Mouse (Mus musculus) midbrain, embryonic 11.5 days (tissue): ENCODE measurements around the gene Aipl1. TPM values are rescaled to one million over a fixed set of nuclear protein-coding genes. Genes with fewer than 3 reads are reported as not detected.

ENCODE experiments used
- ATAC-seq: fragments of 200-750 bp; cut with Nextera tagmentation; 2 replicates; pipeline ENCODE4 v1.8.0; 2017; ENCODE audit warnings: moderate TSS enrichment, moderate library complexity; ENCODE audit not compliant: low FRiP score
- DNase-seq: peaks from one replicate; pipeline ENCODE4 v3.0.0; 2015; ENCODE audit warnings: low spot score; ENCODE audit errors: missing footprints
- H3K27ac ChIP-seq: fragments of 300-500 bp; sonication (generic); 2 replicates; pipeline ENCODE4 v1.5.1; 2014; ENCODE audit warnings: low read depth, low read length
- H3K27me3 ChIP-seq: fragments of 300-500 bp; sonication (generic); 2 replicates; pipeline ENCODE4 v1.6.1; 2014; ENCODE audit warnings: mild to moderate bottlenecking, low read length, moderate library complexity, mixed read lengths; ENCODE audit not compliant: control insufficient read depth, insufficient read depth
- H3K36me3 ChIP-seq: fragments of 300-500 bp; sonication (generic); 2 replicates; pipeline ENCODE4 v1.6.1; 2014; ENCODE audit warnings: mild to moderate bottlenecking, low read length, moderate library complexity, mixed read lengths; ENCODE audit not compliant: control insufficient read depth, insufficient read depth
- H3K4me1 ChIP-seq: fragments of 300-500 bp; sonication (generic); 2 replicates; pipeline ENCODE4 v1.6.1; 2014; ENCODE audit warnings: low read length; ENCODE audit not compliant: control insufficient read depth, insufficient read depth
- H3K4me2 ChIP-seq: fragments of 300-500 bp; sonication (generic); 2 replicates; pipeline ENCODE4 v1.6.1; 2014; ENCODE audit warnings: mild to moderate bottlenecking, moderate library complexity
- H3K4me3 ChIP-seq: fragments of 300-500 bp; sonication (generic); 2 replicates; pipeline ENCODE4 v1.5.1; 2014; ENCODE audit warnings: low read depth, low read length
- H3K9ac ChIP-seq: fragments of 300-500 bp; sonication (generic); 2 replicates; pipeline ENCODE4 v1.6.1; 2014; ENCODE audit warnings: low read length
- H3K9me3 ChIP-seq: fragments of 300-500 bp; sonication (generic); 2 replicates; pipeline ENCODE4 v1.6.1; 2016; ENCODE audit warnings: low read length; ENCODE audit not compliant: control insufficient read depth
- WGBS: fragments of 180-500 bp; shearing (Covaris S2); extraction: QIAGEN DNeasy Blood & Tissue Kit; methylation state at CpG from one replicate; pipeline ENCODE4 v1.1.7; 2014; 5-methylcytosine and 5-hydroxymethylcytosine counted together
- polyA plus RNA-seq: library from polyadenylated mRNA; unstranded; fragments of >200 nt; fragmentation: Nextera tagmentation; extraction: Ambion mirVana; gene quantifications from 2 replicates; pipeline ENCODE4 v1.2.1, GENCODE M21; 2014

The Aipl1 gene
- polyA plus RNA-seq, 1 experiment from 2014 or later, result 0.44 TPM

GRCm38 (mm10) chr11:72029143-72029542 is 8.2 kb downstream of the Aipl1 start:
- Histone ChIP-seq H3K27me3 (peaks cover 2% of the 10 kb centered on the region; the same call in 1 of the 2 replicates), H3K36me3 (no peaks in the 10 kb centered on the region), H3K4me2 (no peak overlapping the region), H3K9ac (no peak overlapping the region), H3K27ac (no peak overlapping the region), H3K9me3 (no peaks in the 10 kb centered on the region), H3K4me3 (no peak overlapping the region), H3K4me1 (no peaks in the 10 kb centered on the region)
- ATAC-seq (peak; percentile 47; the same call in 1 of the 2 replicates), DNase-seq (peak; percentile 91)
- 22% methylated on average over 23 of the region's 23 CpGs for WGBS

GRCm38 (mm10) chr11:72027836-72028235 is 9.5 kb downstream of the Aipl1 start:
- DNase-seq (no peak), ATAC-seq (no peak)
- no peaks in the 10 kb centered on the region for H3K36me3 ChIP-seq
- 78% methylated on average over 9 of the region's 9 CpGs for WGBS
- H3K4me1 ChIP-seq, result no peaks in the 10 kb centered on the region
- no peak overlapping the region for H3K9ac ChIP-seq
- peaks cover 2% of the 10 kb centered on the region; the same call in 1 of the 2 replicates for H3K27me3 ChIP-seq
- H3K4me3 ChIP-seq, result no peak overlapping the region
- no peaks in the 10 kb centered on the region for H3K9me3 ChIP-seq
- H3K27ac ChIP-seq, result no peak overlapping the region
- H3K4me2 ChIP-seq, result no peak overlapping the region

GRCm38 (mm10) chr11:72026516-72026915 is 10.8 kb downstream of the Aipl1 start:
- Histone ChIP-seq H3K4me2 (no peak overlapping the region), H3K4me3 (no peak overlapping the region), H3K9ac (no peak overlapping the region), H3K36me3 (no peaks in the 10 kb centered on the region), H3K9me3 (no peaks in the 10 kb centered on the region), H3K27ac (no peak overlapping the region), H3K4me1 (no peaks in the 10 kb centered on the region), H3K27me3 (peaks cover 2% of the 10 kb centered on the region; the same call in 1 of the 2 replicates)
- WGBS, result 94% methylated on average over 9 of the region's 9 CpGs
- no peak for DNase-seq
- no peak for ATAC-seq

GRCm38 (mm10) chr11:72025843-72026242 is 11.5 kb downstream of the Aipl1 start:
- Histone ChIP-seq H3K27ac (no peak overlapping the region), H3K4me1 (no peaks in the 10 kb centered on the region), H3K9me3 (no peaks in the 10 kb centered on the region), H3K4me2 (no peak overlapping the region), H3K4me3 (no peak overlapping the region), H3K36me3 (no peaks in the 10 kb centered on the region), H3K9ac (no peak overlapping the region), H3K27me3 (peaks cover 2% of the 10 kb centered on the region; the same call in 1 of the 2 replicates)
- 41% methylated on average over 5 of the region's 5 CpGs for WGBS
- DNase-seq, result peak; percentile 90
- ATAC-seq, result no peak

- no peak overlapping the region for H3K4me2 ChIP-seq
- no peak overlapping the region for H3K27ac ChIP-seq
- no peaks in the 10 kb centered on the region for H3K36me3 ChIP-seq
- peak; percentile 91 for DNase-seq
- H3K27me3 ChIP-seq, result no peaks in the 10 kb centered on the region; the same call in 1 of the 2 replicates
- H3K4me3 ChIP-seq, result no peak overlapping the region
- 30% methylated on average over 5 of the region's 5 CpGs for whole genome bisulfite sequencing
- H3K9ac ChIP-seq, result no peak overlapping the region
- H3K4me1 ChIP-seq, result no peaks in the 10 kb centered on the region
- ATAC-seq, result peak; percentile 52
- no peaks in the 10 kb centered on the region for H3K9me3 ChIP-seq
Observed at GRCm38 (mm10) chr11:72024193-72024781, 13.0 kb downstream of the Aipl1 start.

- H3K27me3 ChIP-seq, result no peaks in the 10 kb centered on the region; the same call in 1 of the 2 replicates
- no peak overlapping the region for H3K4me2 ChIP-seq
- DNase-seq (no peak), ATAC-seq (no peak)
- no peaks in the 10 kb centered on the region for H3K36me3 ChIP-seq
- no peak overlapping the region for H3K27ac ChIP-seq
- H3K9ac ChIP-seq, result no peak overlapping the region
- no peaks in the 10 kb centered on the region for H3K9me3 ChIP-seq
- no peaks in the 10 kb centered on the region for H3K4me1 ChIP-seq
- WGBS, result 57% methylated on average over 9 of the region's 10 CpGs
- no peak overlapping the region for H3K4me3 ChIP-seq
Observed at GRCm38 (mm10) chr11:72023581-72023980, 13.7 kb downstream of the Aipl1 start.

- ATAC-seq, result no peak
- 86% methylated on average over 6 of the region's 6 CpGs for WGBS
- no peaks in the 10 kb centered on the region for H3K4me1 ChIP-seq
- DNase-seq, result no peak
- no peaks in the 10 kb centered on the region for H3K36me3 ChIP-seq
- H3K4me3 ChIP-seq, result no peak overlapping the region
- no peak overlapping the region for H3K4me2 ChIP-seq
- no peak overlapping the region for H3K9ac ChIP-seq
- H3K9me3 ChIP-seq, result no peaks in the 10 kb centered on the region
- H3K27me3 ChIP-seq, result no peaks in the 10 kb centered on the region; the same call in 1 of the 2 replicates
- no peak overlapping the region for H3K27ac ChIP-seq
Observed at GRCm38 (mm10) chr11:72022827-72023226, 14.5 kb downstream of the Aipl1 start.

- H3K4me1 ChIP-seq, result no peaks in the 10 kb centered on the region
- no peak overlapping the region for H3K27ac ChIP-seq
- no peak overlapping the region for H3K4me3 ChIP-seq
- H3K9ac ChIP-seq, result no peak overlapping the region
- H3K9me3 ChIP-seq, result no peaks in the 10 kb centered on the region
- H3K36me3 ChIP-seq, result no peaks in the 10 kb centered on the region
- no peak overlapping the region for H3K4me2 ChIP-seq
- DNase-seq (no peak), ATAC-seq (no peak)
- WGBS, result 70% methylated on average over 4 of the region's 4 CpGs
- no peaks in the 10 kb centered on the region; the same call in 1 of the 2 replicates for H3K27me3 ChIP-seq
Observed at GRCm38 (mm10) chr11:72021015-72021414, 16.3 kb downstream of the Aipl1 start.

- no peak for ATAC-seq
- H3K4me1 ChIP-seq, result no peaks in the 10 kb centered on the region
- H3K27me3 ChIP-seq, result no peaks in the 10 kb centered on the region; the same call in 1 of the 2 replicates
- no peak overlapping the region for H3K4me2 ChIP-seq
- H3K9ac ChIP-seq, result no peak overlapping the region
- H3K27ac ChIP-seq, result no peak overlapping the region
- H3K9me3 ChIP-seq, result no peaks in the 10 kb centered on the region
- 79% methylated on average over 9 of the region's 9 CpGs for WGBS
- H3K36me3 ChIP-seq, result no peaks in the 10 kb centered on the region
- DNase-seq, result no peak
- H3K4me3 ChIP-seq, result no peak overlapping the region
Observed at GRCm38 (mm10) chr11:72017253-72017601, 20.1 kb downstream of the Aipl1 start.
